Mouse (Mus musculus) kidney, postnatal 25 days (tissue): ENCODE data around the gene Taar8c.

Experiments
- DNase-seq, 2 experiments: peaks; one replicate each; pipeline ENCODE4 v3.0.0; 2021; ENCODE audit warnings: mixed read lengths in 2 of 2

Gene Taar8c

GRCm38 (mm10) chr10:24058986-24059385, 42.7 kb downstream of the Taar8c start:
- DNase-seq = no peak

DNA sequence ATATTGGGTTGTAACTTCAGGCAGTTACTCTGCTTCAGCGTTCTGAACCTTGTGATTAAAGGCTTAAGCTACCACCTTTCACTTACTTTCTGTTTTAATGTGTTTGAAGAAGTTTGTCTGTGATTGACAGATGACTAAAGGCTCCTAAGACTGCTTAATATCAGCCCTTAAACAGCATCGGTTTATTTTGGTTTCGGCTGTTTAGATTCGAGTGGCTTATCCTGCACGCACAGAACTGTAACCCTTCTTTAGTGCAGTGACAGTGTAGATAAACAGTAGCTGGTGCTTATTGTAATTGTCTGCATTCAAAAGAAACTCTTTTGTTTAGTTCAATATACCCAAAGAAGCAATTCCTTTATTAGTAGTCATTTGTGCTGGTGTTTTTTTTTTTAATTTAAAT, 49.7 kb downstream of the Taar8c start:
- DNase-seq = no peak
